Mouse (Mus musculus): ENCODE results near the gene Slc7a7. TPM values are rescaled to one million over a fixed set of nuclear protein-coding genes. Genes with fewer than 3 reads are reported as not detected.
A peak's percentile ranks its signal among the peaks of the same experiment; 100 is the strongest.

Gene Slc7a7
- total RNA-seq, 4 experiments from 2014 or later: 3.8 to 6.4 (median 5.1) TPM

DNA sequence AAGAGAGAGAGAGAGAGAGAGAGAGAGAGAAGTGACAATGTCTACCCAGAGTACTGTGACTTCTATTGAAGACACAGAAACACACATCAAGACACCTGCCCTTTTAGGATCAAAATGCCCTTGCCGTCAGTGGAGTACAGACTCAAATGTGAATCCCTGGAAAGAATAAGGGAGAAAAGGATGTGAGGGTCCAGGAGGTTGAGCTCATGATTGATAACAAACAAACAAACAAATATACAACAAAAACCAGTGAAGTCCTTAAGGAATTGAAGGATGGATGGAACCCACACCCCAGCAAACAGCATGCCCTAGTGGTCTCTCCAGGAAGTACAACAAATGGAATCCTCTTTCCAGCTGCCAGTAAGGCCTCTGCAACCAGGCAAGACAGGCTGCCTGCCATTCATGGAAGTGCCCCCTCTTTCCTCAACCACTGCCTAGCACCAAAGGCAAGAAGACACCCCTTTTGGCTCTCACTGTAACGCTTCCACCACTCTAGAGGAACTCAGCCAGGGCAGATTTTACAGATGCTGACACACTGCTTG, 4.9 kb downstream of the Slc7a7 start:
- peak; percentile 74 for DNase-seq (ENCODE audit: low spot score)

- DNase-seq (ENCODE audit: low spot score): no peak
Observed at GRCm38 (mm10) chr14:54412000-54412576, 5.5 kb downstream of the Slc7a7 start.

- DNase-seq (ENCODE audit: low spot score): no peak
Observed at GRCm38 (mm10) chr14:54409980-54410810, 7.4 kb downstream of the Slc7a7 start.

GRCm38 (mm10) chr14:54409057-54409645, 8.4 kb downstream of the Slc7a7 start:
- no peak for DNase-seq (ENCODE audit: low spot score)

- no peak for DNase-seq (ENCODE audit: low spot score)
Observed at GRCm38 (mm10) chr14:54408336-54409056, 9.1 kb downstream of the Slc7a7 start.

DNA sequence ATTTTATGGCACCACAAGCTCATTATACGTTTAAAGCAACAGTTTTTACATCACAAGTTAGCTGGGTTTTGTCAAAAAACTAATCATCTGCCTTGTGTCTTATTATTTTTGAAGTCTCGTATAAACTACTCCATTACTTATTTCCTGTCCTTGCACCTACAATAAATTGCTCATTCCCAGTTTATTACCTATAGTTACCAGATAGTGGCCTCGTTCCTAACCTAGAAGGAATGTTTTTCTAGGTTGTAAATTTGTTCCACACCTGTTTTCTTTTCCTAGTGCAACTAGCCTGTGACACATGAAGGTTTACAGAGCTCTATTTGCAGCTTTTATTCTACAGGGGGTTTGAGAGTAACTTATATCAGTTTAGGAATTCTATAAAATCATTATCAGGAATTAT, 15.9 kb downstream of the Slc7a7 start:
- no peak for DNase-seq (ENCODE audit: low spot score)

- no peak for DNase-seq (ENCODE audit: low spot score)
Observed at GRCm38 (mm10) chr14:54398921-54399382, 18.6 kb downstream of the Slc7a7 start.

GRCm38 (mm10) chr14:54398528-54398916, 19.1 kb downstream of the Slc7a7 start:
- no peak for DNase-seq (ENCODE audit: low spot score)

DNA sequence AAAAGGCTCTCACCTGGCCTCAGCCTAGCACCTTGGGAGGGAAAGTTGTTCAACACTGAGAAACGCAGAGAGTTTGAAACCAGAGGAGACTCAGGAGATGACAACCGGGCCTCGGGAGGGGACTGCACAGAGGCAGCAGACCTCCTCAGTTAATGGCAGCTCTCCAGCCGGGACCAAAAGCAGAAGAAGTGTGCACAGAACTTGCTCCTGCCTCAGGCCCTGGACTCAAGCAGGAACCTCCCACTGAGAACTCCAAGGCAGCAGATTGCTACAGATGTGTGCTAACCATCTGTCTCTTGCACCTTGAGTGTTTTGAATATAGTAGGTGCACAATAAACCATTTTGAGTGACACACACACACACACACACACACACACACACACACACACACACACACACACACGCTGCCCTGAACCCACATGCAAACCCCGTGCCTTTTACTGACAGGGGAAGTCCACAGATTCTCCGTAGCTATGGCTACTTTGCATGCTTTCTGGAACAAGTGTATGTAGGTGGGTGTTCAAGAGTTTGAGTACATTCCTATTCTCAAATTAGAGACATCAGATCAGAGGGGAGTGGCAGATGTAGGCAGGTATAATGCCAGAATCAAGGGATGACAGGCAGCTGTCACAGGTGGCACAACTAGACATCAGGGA, 19.6 kb downstream of the Slc7a7 start:
- DNase-seq (ENCODE audit: low spot score): no peak

DNA sequence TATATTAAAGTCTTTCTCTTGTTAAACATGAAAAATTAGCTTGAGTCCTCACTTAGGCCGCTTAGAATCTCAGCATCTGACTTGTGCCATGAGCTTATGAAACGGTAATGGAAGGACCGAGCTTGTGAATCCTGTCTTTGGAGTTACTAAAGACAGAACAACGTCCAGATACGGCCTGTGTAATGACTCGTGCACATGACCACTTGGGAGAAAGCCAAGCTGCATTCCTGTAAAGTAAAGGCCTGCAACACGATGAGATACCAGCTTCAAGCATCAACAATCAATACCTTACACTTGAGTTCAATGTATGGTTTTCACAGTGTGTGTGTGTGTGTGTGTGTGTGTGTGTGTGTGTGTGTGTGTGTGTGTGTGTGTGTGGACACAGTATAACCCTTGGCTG, 20.9 kb downstream of the Slc7a7 start:
- DNase-seq (ENCODE audit: low spot score): no peak

DNA sequence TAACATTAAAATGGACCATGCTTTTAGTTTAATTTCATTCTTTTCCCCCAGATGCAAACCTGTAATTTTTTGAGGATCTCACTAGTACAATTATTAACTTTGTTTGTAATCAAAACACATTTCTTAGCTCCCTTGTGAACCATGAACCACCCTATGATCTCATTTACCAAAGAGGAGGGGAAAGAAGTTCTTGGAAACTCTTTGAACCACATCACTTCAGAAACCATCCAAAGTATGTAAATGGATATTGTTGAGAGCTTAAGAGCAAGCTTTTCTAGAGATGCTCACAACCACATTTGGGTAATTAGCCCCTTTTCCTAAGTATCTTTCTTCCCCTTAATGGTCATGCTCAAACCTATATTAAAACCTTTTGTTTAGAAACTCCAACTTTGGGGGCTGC, 23.3 kb downstream of the Slc7a7 start:
- no peak for DNase-seq (ENCODE audit: low spot score)

GRCm38 (mm10) chr14:54393794-54394193, 23.8 kb downstream of the Slc7a7 start:
- DNase-seq (ENCODE audit: low spot score): no peak

- no peak for DNase-seq (ENCODE audit: low spot score)
Observed at GRCm38 (mm10) chr14:54390843-54391242, 26.7 kb downstream of the Slc7a7 start.

DNA sequence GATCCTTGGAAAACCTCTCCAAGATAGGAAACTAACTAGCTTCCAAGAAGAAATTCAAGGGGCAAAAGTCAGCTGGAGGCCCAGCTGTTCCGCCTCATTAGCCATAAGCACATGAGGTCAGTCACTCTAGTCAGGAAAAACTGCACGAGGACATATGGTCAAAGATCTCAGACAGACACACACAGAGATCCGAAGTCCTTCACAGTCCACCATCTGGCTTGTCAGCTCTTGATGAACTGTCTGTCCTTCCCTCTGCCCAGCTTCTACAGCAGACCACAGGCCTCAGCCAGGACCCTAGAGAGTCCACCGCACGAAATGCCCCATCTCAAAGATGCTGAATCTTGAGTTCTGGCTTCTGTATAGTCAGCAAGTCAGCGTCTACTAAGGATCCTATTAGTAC, 30.0 kb downstream of the Slc7a7 start:
- DNase-seq (ENCODE audit: low spot score): no peak

DNA sequence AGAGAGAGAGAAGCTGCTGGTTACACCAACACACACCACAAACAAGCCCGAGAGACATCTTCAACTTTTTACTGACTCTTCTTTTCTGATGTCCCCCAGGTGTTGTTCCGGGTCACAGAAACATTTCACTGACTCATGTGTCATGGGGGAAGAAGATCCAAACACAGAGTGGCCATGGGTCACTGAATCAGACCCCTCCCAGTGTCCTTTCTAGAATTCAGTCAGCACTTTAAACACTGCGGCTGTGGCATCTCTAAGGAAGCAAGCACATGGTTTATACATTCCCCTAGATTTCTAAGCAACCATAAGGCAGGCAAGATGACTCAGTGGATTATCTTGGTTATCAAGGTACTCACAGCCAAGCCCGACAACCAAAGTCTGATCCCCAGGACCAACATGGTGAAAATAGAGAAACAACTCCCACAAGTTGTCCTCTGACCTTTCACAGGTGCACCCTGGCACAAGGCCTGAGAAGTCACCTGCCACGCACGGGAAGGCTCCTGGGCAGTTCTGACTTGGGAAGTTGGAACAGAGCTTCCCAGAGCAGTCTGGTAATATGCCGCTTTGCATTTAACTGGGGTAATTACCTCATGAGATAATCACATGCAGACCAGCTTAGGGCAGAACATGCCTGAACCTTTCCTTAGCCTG, 31.5 kb downstream of the Slc7a7 start:
- no peak for DNase-seq (ENCODE audit: low spot score)

DNA sequence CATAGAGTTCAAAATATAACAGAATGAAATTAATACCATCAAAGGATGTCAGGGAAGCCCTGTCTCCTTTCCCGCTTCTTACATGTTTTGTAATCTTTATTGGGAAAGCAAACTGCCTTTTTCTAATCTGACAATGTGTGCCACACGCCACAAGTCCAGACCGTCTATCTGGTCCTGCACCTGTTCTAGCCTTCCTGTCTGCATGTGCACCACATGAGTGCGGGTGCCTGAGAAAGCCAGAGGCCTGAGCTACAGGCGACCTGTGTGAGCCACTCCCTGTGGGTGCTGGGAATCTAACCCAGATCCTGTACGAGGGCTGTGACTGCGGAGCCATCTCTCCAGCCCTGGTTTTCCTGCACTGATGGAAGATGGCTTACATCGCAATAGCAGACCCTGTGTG, 33.2 kb downstream of the Slc7a7 start:
- no peak for DNase-seq (ENCODE audit: low spot score)

GRCm38 (mm10) chr14:54383355-54383771, 34.2 kb downstream of the Slc7a7 start:
- DNase-seq (ENCODE audit: low spot score): peak; percentile 47

DNA sequence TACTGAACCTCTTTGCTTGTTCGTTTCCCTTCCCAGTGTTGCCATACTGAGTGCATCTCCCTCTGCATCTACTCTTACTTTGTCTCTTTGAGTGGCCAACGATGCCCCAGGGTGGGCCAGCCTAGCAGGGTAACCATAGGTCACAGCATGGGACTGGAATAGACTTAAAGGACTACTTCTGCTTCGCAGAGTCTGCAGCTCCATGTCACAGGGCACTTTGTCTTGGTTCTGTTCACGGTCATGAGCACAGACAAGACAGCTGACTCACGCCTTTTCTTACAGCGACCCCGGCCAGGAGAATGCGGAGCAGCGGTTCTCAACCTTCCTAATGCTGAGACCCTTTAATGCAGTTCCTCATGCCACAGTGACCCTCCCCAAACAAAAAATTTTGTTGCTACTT, 34.9 kb downstream of the Slc7a7 start:
- DNase-seq (ENCODE audit: low spot score): no peak

DNA sequence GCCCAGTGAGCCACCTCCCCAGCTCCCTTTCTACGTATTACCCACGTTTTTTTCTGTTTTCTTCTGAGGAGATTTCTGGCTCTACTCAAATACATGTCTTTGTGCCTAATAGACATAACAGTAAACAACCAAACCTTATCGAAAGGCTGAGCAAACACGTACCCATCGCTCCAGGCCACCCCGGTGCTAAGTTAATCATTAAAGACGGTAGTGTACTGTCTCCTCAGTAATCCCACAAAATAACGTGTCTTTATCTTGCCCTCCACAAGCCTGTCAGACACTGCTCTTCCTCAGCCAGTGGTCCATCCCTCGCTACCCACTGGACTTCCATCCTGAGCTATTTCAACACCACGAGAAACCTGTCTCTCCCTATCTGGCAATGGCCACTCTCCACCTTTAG, 35.8 kb downstream of the Slc7a7 start:
- no peak for DNase-seq (ENCODE audit: low spot score)

DNA sequence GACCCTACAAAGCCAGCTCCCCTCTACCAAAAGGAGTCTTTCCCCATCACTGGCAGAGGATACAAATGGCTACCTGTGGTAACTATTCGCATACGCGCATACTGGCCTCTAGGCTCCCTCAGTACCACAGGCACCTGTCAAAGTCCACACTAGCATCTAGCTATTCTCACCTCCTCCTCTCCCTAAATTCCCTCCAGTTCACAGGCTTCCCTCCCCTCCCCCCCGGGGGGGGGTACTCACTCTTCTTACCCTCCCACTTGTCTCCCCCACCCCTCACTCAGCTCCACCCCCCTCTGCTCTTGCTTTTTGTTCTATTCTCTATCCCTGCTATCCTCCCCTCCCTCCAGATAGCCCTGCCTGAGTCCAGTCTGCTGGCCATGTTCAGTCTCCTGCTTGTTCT, 37.0 kb downstream of the Slc7a7 start:
- no peak for DNase-seq (ENCODE audit: low spot score)

GRCm38 (mm10) chr14:54379571-54379970, 38.0 kb downstream of the Slc7a7 start:
- DNase-seq (ENCODE audit: low spot score): no peak

All from heart, adult 8-10 months (tissue).